Mouse (Mus musculus) v-Abl transformed pro-B cells (cell line): ENCODE data around the gene Nfs1.
"Not testable (repeated sequence)": the region's sequence is repeated elsewhere in the genome, so short reads cannot be mapped to it uniquely, and the experiment has no call there.

Experiments used
- in situ Hi-C, 2 experiments: fragments of 400-800 bp; cut with MboI; formaldehyde crosslinking; loops; one replicate each; pipeline ENCODE4 v1.15.1; 2025; ENCODE audit not compliant: unreplicated experiment in 2 of 2

The Nfs1 gene

GRCm38 (mm10) chr2:156146272-156146989, 2.4 kb upstream of the Nfs1 start:
- in situ Hi-C loops: loop anchor here in 1 of 2 experiments (5.0 kb wide), 1 partner anchor 36 kb away; the partner anchor contains the start of gene Rbm39

GRCm38 (mm10) chr2:156145486-156146130, 1.6 kb upstream of the Nfs1 start:
- in situ Hi-C loops: loop anchor here in 1 of 2 experiments (5.0 kb wide), 1 partner anchor 37 kb away; the partner anchor contains the start of gene Rbm39

- in situ Hi-C loops: loop anchor here in 1 of 2 experiments (5.0 kb wide), 1 partner anchor 176 kb away; no protein-coding TSS in a partner anchor
Measured at GRCm38 (mm10) chr2:156143367-156143766, 619 bp downstream of the Nfs1 start.

- in situ Hi-C loops: loop anchor here in 1 of 2 experiments (5.0 kb wide), 1 partner anchor 176 kb away; no protein-coding TSS in a partner anchor
Measured at GRCm38 (mm10) chr2:156142820-156143219, 1.2 kb downstream of the Nfs1 start.

GRCm38 (mm10) chr2:156135695-156136094, 8.3 kb downstream of the Nfs1 start:
- in situ Hi-C loops: loop anchor here in 1 of 2 experiments (10.0 kb wide), 1 partner anchor 291 kb away; no protein-coding TSS in a partner anchor

GRCm38 (mm10) chr2:156134161-156134560, 9.8 kb downstream of the Nfs1 start:
- in situ Hi-C loops: loop anchor here (5.0 to 10.0 kb wide), 3 partner anchors 172 to 289 kb away; no protein-coding TSS in a partner anchor

- in situ Hi-C loops: no loop called here
Measured at GRCm38 (mm10) chr2:156126992-156127391, 17.0 kb downstream of the Nfs1 start, which contains the start of gene Gm28036. Gene Gm28036 (minus strand): TSS chr2:156127092.

GRCm38 (mm10) chr2:156123731-156124130, 20.3 kb downstream of the Nfs1 start:
- in situ Hi-C loops: no loop called here

GRCm38 (mm10) chr2:156119566-156119965, 24.4 kb downstream of the Nfs1 start:
- in situ Hi-C loops: no loop called here

GRCm38 (mm10) chr2:156112080-156112423, 31.9 kb downstream of the Nfs1 start:
- in situ Hi-C loops: not testable (repeated sequence)

- in situ Hi-C loops: no loop called here
Measured at GRCm38 (mm10) chr2:156111358-156112079, 32.5 kb downstream of the Nfs1 start, which contains the start of the genes Cpne1 and Rbm12. Gene Cpne1 (minus strand): TSS chr2:156111965. Gene Rbm12 (minus strand): TSS chr2:156111978.

GRCm38 (mm10) chr2:156110627-156111357, 33.2 kb downstream of the Nfs1 start:
- in situ Hi-C loops: no loop called here

GRCm38 (mm10) chr2:156091926-156092325, 52.1 kb downstream of the Nfs1 start:
- in situ Hi-C loops: no loop called here

GRCm38 (mm10) chr2:156089799-156090198, 54.2 kb downstream of the Nfs1 start:
- in situ Hi-C loops: no loop called here

- in situ Hi-C loops: no loop called here
Measured at GRCm38 (mm10) chr2:156087391-156088110, 56.4 kb downstream of the Nfs1 start.

GRCm38 (mm10) chr2:156084541-156084940, 59.4 kb downstream of the Nfs1 start:
- in situ Hi-C loops: no loop called here

- in situ Hi-C loops: no loop called here
Measured at GRCm38 (mm10) chr2:156080391-156080790, 63.6 kb downstream of the Nfs1 start.

GRCm38 (mm10) chr2:156079674-156080073, 64.3 kb downstream of the Nfs1 start:
- in situ Hi-C loops: no loop called here

GRCm38 (mm10) chr2:156079183-156079560, 64.8 kb downstream of the Nfs1 start:
- in situ Hi-C loops: no loop called here
